Mouse (Mus musculus) spleen, postnatal 0 days (tissue): ENCODE results near the gene Olfr1387. TPM values are rescaled to one million over a fixed set of nuclear protein-coding genes. Genes with fewer than 3 reads are reported as not detected.

Experiments used
- polyA plus RNA-seq: library from polyadenylated mRNA; unstranded; fragments of >200 nt; fragmentation: Nextera tagmentation; extraction: Ambion mirVana; gene quantifications from 2 replicates; pipeline ENCODE4 v1.2.1, GENCODE M21; 2015

The Olfr1387 gene
- not detected in 2 replicates for polyA plus RNA-seq

DNA sequence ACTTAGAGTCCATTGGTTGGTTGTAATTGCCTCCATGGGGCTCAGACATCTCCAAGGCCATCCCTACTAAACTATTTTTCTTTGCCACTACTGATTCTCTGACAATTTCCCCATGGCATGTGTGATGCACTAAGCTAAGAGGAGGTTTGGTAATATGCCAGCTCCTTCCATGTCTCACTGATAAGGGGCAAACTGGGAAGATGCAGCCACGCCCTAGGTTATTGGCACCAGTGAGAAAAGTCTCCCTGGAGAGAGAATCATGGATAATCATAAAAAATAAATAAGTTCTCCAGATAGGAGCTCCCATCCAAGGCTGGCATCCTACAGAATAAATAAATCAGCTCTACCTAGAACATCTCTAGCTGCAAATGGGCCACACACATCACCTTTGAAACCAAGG, at the start of gene Olfr1387:
Gene Olfr1387, plus strand, starts transcription at position 301 of the 400 bp plus-strand sequence.

DNA sequence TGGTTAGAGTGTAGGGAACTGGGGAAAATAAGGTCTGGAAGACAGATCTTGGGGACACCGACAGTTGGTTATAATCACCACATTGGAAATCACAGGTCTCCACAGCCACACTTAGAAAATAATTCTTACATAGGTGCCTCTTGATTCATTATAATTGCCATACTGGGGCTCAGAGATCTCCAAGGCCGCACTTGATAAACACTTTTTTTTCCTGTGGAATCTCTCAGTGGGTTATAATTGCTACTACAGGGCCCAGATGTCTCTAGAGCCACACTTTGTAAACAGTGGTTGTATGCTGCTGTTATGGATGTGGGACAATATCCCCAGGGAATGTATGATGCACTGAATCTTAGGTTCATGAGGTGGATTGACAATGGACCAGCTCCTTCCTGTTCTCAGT, 32.4 kb upstream of the Olfr1387 start, which contains the start of gene Olfr1389:
Gene Olfr1389, plus strand, starts transcription at position 301 of the 400 bp plus-strand sequence.

GRCm38 (mm10) chr11:49436411-49436810, 18.7 kb upstream of the Olfr1387 start, which contains the start of gene Olfr1388:
TSS of gene Olfr1388 (plus strand) at chr11:49436624.

DNA sequence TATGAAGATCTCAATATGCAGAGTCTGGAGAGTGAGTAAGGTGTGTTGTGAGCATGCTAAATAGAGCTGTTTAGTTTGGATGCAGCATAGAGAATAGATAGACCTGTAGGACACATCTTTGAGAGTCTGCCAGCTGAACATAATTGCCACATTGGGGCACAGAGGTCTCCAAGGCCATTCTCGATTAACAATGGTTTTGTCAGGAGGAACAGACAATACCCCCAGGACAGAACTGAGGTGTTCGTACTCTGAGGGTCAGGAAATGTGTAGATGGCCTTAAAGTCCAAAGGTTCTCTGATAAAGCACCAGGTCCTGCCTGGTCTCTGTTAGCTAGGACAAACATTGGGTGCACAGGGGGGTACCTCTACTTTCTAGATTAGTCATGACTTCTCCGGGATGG, 9.6 kb downstream of the Olfr1387 start, which contains the start of gene Olfr1386:
Gene Olfr1386, plus strand, starts transcription at position 301 of the 400 bp plus-strand sequence.

DNA sequence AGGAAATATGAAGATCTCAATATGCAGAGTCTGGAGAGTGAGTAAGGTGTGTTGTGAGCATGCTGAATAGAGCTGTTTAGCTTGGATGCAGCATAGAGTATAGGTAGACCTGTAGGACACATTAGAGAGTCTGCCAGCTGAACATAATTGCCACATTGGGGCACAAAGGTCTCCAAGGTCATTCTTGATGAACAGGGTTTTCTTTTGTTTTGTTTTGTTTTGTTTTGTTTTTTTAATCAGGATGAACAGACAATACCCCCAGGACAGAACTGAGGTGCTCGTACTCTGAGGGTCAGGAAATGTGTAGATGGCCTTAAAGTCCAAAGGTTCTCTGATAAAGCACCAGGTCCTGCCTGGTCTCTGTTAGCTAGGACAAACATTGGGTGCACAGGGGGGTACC, 33.6 kb downstream of the Olfr1387 start, which contains the start of gene Olfr1385:
Gene Olfr1385, plus strand, starts transcription at position 301 of the 400 bp plus-strand sequence.

Other genes starting within 250 kb of the Olfr1387 start
- gene Mgat1, start 211.2 kb upstream of the Olfr1387 start, polyA plus RNA-seq = 41.9 and 46.3 TPM in 2 replicates
- 0.04 TPM in 1 of 2 replicates, not detected in the other for gene Olfr1393, start 177.0 kb upstream of the Olfr1387 start, polyA plus RNA-seq
- not detected in 2 replicates for gene Olfr1392, start 170.1 kb upstream of the Olfr1387 start, polyA plus RNA-seq
- not detected in 2 replicates for gene Olfr10, start 150.6 kb upstream of the Olfr1387 start, polyA plus RNA-seq
- not detected in 2 replicates for gene Olfr1391, start 132.6 kb upstream of the Olfr1387 start, polyA plus RNA-seq
- gene Olfr1390, start 120.2 kb upstream of the Olfr1387 start, polyA plus RNA-seq = not detected in 2 replicates
- not detected in 2 replicates for gene Olfr1389, start 32.3 kb upstream of the Olfr1387 start, polyA plus RNA-seq
- 0.04 TPM in 1 of 2 replicates, not detected in the other for gene Olfr1388, start 18.7 kb upstream of the Olfr1387 start, polyA plus RNA-seq
- gene Olfr1386, start 9.7 kb downstream of the Olfr1387 start, polyA plus RNA-seq = not detected in 2 replicates
- not detected in 2 replicates for gene Olfr1385, start 33.7 kb downstream of the Olfr1387 start, polyA plus RNA-seq
- gene Olfr1384, start 51.4 kb downstream of the Olfr1387 start, polyA plus RNA-seq = not detected in 2 replicates
- not detected in 2 replicates for gene Olfr1383, start 64.3 kb downstream of the Olfr1387 start, polyA plus RNA-seq
- not detected in 2 replicates for gene Olfr1382, start 72.9 kb downstream of the Olfr1387 start, polyA plus RNA-seq
- gene Olfr1381, start 88.1 kb downstream of the Olfr1387 start, polyA plus RNA-seq = not detected in 2 replicates
- gene Olfr1380, start 101.5 kb downstream of the Olfr1387 start, polyA plus RNA-seq = not detected in 2 replicates
- 3.2 and 4.3 TPM in 2 replicates for gene Flt4, start 153.9 kb downstream of the Olfr1387 start, polyA plus RNA-seq
- 0.28 TPM in 1 of 2 replicates, not detected in the other for gene Scgb3a1, start 208.3 kb downstream of the Olfr1387 start, polyA plus RNA-seq